Mouse (Mus musculus): ENCODE measurements at regions not wholly inside any gene's neighbourhood (a gene's known extent, or its start where the extent isn't known, plus 50 kb on each side); places are given as distances from the start of the nearest gene placed in this dataset.
"Not testable (repeated sequence)": the region's sequence is repeated elsewhere in the genome, so short reads cannot be mapped to it uniquely, and the experiment has no call there.

DNA sequence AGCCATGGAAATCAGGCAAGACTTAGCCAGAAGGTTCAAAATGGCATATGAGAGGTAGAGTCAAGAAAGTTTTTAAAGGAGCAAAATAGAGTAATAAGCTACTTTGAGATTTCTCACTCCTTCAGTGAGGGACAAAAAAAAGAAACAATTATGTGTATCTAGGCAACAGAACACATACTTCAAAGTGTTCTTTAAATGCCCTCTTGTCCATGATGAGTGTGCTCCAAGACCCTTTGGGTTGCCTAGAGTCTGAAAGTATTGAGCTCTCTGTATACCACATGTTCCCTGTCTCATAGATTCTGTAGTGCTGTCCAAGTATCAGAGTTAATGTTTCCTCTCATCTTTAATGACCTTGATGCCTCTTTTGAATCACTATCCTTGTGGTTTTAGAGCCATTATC is 91.2 kb downstream of the Gm9817 start:
- H3K4me1 ChIP-seq (ENCODE audit: control insufficient read depth, insufficient read depth, low read length), result no peaks in the 10 kb centered on the region
- H3K4me2 ChIP-seq (replicated peaks; ENCODE audit: low read depth, low read length), result no peak overlapping the region
- 0 out of 2 replicates have a peak, but pooled peaks cover 3% of the 10 kb centered on the region for H3K9me3 ChIP-seq (ENCODE audit: control insufficient read depth, low read depth, low read length)
- no peak overlapping the region for H3K9ac ChIP-seq (replicated peaks; ENCODE audit: low read depth, low read length)
- no peak overlapping the region for H3K27ac ChIP-seq (ENCODE audit: low read length)
- ATAC-seq (ENCODE audit: insufficient number of reproducible peaks, insufficient read depth, low FRiP score, low read depth), result no peak
- H3K36me3 ChIP-seq (ENCODE audit: control insufficient read depth, insufficient read depth, low read length), result no peaks in the 10 kb centered on the region
- H3K27me3 ChIP-seq (ENCODE audit: control insufficient read depth, insufficient read depth, low read length), result no peaks in the 10 kb centered on the region
- no peak overlapping the region for H3K4me3 ChIP-seq (ENCODE audit: low read depth, low read length)

GRCm38 (mm10) chr13:45173139-45173538 is 94.6 kb downstream of the Gm9817 start:
- no peak overlapping the region for H3K27ac ChIP-seq (ENCODE audit: low read length)
- no peaks in the 10 kb centered on the region for H3K4me1 ChIP-seq (ENCODE audit: control insufficient read depth, insufficient read depth, low read length)
- H3K9me3 ChIP-seq (ENCODE audit: control insufficient read depth, low read depth, low read length), result 0 out of 2 replicates have a peak, but pooled peaks cover 3% of the 10 kb centered on the region
- H3K36me3 ChIP-seq (ENCODE audit: control insufficient read depth, insufficient read depth, low read length), result no peaks in the 10 kb centered on the region
- ATAC-seq (ENCODE audit: insufficient number of reproducible peaks, insufficient read depth, low FRiP score, low read depth), result no peak
- H3K9ac ChIP-seq (replicated peaks; ENCODE audit: low read depth, low read length), result no peak overlapping the region
- H3K27me3 ChIP-seq (ENCODE audit: control insufficient read depth, insufficient read depth, low read length), result no peaks in the 10 kb centered on the region
- WGBS, result 88% methylated on average over 9 of the region's 9 CpGs
- no peak overlapping the region for H3K4me2 ChIP-seq (replicated peaks; ENCODE audit: low read depth, low read length)
- no peak overlapping the region for H3K4me3 ChIP-seq (ENCODE audit: low read depth, low read length)

GRCm38 (mm10) chr13:45175711-45176205 is 97.3 kb downstream of the Gm9817 start:
- H3K4me3 ChIP-seq (ENCODE audit: low read depth, low read length); H3K27me3 ChIP-seq (ENCODE audit: control insufficient read depth, insufficient read depth, low read length); H3K9me3 ChIP-seq (ENCODE audit: control insufficient read depth, low read depth, low read length); H3K36me3 ChIP-seq (ENCODE audit: control insufficient read depth, insufficient read depth, low read length); H3K9ac ChIP-seq (replicated peaks; ENCODE audit: low read depth, low read length); H3K4me1 ChIP-seq (ENCODE audit: control insufficient read depth, insufficient read depth, low read length); H3K4me2 ChIP-seq (replicated peaks; ENCODE audit: low read depth, low read length); H3K27ac ChIP-seq (ENCODE audit: low read length); ATAC-seq (ENCODE audit: insufficient number of reproducible peaks, insufficient read depth, low FRiP score, low read depth): not testable (repeated sequence)
- 92% methylated on average over 3 of the region's 3 CpGs for WGBS

DNA sequence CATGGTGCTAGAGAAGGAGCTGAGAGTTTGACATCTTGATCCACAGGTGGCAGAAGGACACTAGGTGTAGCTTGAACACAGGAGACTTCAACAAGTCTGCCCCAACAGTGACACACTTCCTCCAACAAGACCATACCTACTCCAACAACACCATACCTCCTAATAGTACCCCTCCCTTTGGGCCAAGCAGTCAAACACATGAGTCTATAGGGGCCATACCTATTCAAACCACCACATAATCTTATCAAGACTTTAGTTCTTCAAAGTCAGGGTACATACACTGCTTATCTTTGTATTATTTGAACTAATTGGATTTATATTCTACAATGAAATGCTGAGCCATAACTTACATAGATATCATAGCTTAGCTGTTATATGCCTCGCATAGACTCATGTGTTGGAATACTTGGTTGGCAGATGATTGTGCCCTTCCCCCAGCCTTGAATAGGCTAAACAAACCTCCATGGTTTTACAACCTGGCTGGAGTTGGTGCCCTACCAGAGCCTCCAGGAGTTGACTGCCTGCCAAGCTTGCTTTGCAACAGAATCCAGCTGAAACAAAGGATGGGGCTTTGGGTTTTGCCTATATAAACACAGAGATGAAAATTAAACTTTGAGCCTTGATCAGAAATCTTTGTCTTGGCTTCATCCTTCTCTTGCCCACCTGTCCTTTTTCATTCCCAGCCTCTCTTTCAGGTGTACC is 103.2 kb downstream of the Gm9817 start:
- H3K4me3 ChIP-seq (ENCODE audit: low read depth, low read length), result no peak overlapping the region
- H3K4me1 ChIP-seq (ENCODE audit: control insufficient read depth, insufficient read depth, low read length), result no peaks in the 10 kb centered on the region
- H3K4me2 ChIP-seq (replicated peaks; ENCODE audit: low read depth, low read length), result no peak overlapping the region
- H3K9me3 ChIP-seq (ENCODE audit: control insufficient read depth, low read depth, low read length), result no peaks in the 10 kb centered on the region
- H3K27ac ChIP-seq (ENCODE audit: low read length), result no peak overlapping the region
- ATAC-seq (ENCODE audit: insufficient number of reproducible peaks, insufficient read depth, low FRiP score, low read depth), result peak; percentile 53; the same call in 1 of the 2 replicates
- 82% methylated on average over 1 of the region's 1 CpGs for WGBS
- H3K36me3 ChIP-seq (ENCODE audit: control insufficient read depth, insufficient read depth, low read length), result no peaks in the 10 kb centered on the region
- no peaks in the 10 kb centered on the region for H3K27me3 ChIP-seq (ENCODE audit: control insufficient read depth, insufficient read depth, low read length)
- no peak overlapping the region for H3K9ac ChIP-seq (replicated peaks; ENCODE audit: low read depth, low read length)

- no peaks in the 10 kb centered on the region for H3K9me3 ChIP-seq (ENCODE audit: control insufficient read depth, low read depth, low read length)
- H3K4me2 ChIP-seq (replicated peaks; ENCODE audit: low read depth, low read length), result no peak overlapping the region
- no peak for ATAC-seq (ENCODE audit: insufficient number of reproducible peaks, insufficient read depth, low FRiP score, low read depth)
- no peaks in the 10 kb centered on the region for H3K36me3 ChIP-seq (ENCODE audit: control insufficient read depth, insufficient read depth, low read length)
- 47% methylated on average over 6 of the region's 6 CpGs for WGBS
- no peak overlapping the region for H3K27ac ChIP-seq (ENCODE audit: low read length)
- no peak overlapping the region for H3K4me3 ChIP-seq (ENCODE audit: low read depth, low read length)
- no peaks in the 10 kb centered on the region for H3K27me3 ChIP-seq (ENCODE audit: control insufficient read depth, insufficient read depth, low read length)
- H3K4me1 ChIP-seq (ENCODE audit: control insufficient read depth, insufficient read depth, low read length), result no peaks in the 10 kb centered on the region
- H3K9ac ChIP-seq (replicated peaks; ENCODE audit: low read depth, low read length), result no peak overlapping the region
Measured at GRCm38 (mm10) chr13:45189389-45189788, 110.9 kb downstream of the Gm9817 start.

- no peak for ATAC-seq (ENCODE audit: insufficient number of reproducible peaks, insufficient read depth, low FRiP score, low read depth)
- Histone ChIP-seq H3K9me3 (ENCODE audit: control insufficient read depth, low read depth, low read length) (no peaks in the 10 kb centered on the region), H3K27ac (ENCODE audit: low read length) (no peak overlapping the region), H3K4me1 (ENCODE audit: control insufficient read depth, insufficient read depth, low read length) (no peaks in the 10 kb centered on the region), H3K9ac (replicated peaks; ENCODE audit: low read depth, low read length) (no peak overlapping the region), H3K4me2 (replicated peaks; ENCODE audit: low read depth, low read length) (no peak overlapping the region), H3K36me3 (ENCODE audit: control insufficient read depth, insufficient read depth, low read length) (no peaks in the 10 kb centered on the region), H3K4me3 (ENCODE audit: low read depth, low read length) (no peak overlapping the region), H3K27me3 (ENCODE audit: control insufficient read depth, insufficient read depth, low read length) (no peaks in the 10 kb centered on the region)
- 51% methylated on average over 4 of the region's 4 CpGs for WGBS
Measured at GRCm38 (mm10) chr13:45190151-45190550, 111.7 kb downstream of the Gm9817 start.

- H3K36me3 ChIP-seq (ENCODE audit: control insufficient read depth, insufficient read depth, low read length), result no peaks in the 10 kb centered on the region
- no peaks in the 10 kb centered on the region for H3K4me1 ChIP-seq (ENCODE audit: control insufficient read depth, insufficient read depth, low read length)
- no peak overlapping the region for H3K27ac ChIP-seq (ENCODE audit: low read length)
- H3K9me3 ChIP-seq (ENCODE audit: control insufficient read depth, low read depth, low read length), result no peaks in the 10 kb centered on the region
- H3K9ac ChIP-seq (replicated peaks; ENCODE audit: low read depth, low read length), result no peak overlapping the region
- H3K27me3 ChIP-seq (ENCODE audit: control insufficient read depth, insufficient read depth, low read length), result no peaks in the 10 kb centered on the region
- no peak for ATAC-seq (ENCODE audit: insufficient number of reproducible peaks, insufficient read depth, low FRiP score, low read depth)
- no peak overlapping the region for H3K4me3 ChIP-seq (ENCODE audit: low read depth, low read length)
- no peak overlapping the region for H3K4me2 ChIP-seq (replicated peaks; ENCODE audit: low read depth, low read length)
- 61% methylated on average over 8 of the region's 8 CpGs for WGBS
Measured at GRCm38 (mm10) chr13:45192079-45192478, 113.6 kb downstream of the Gm9817 start.

DNA sequence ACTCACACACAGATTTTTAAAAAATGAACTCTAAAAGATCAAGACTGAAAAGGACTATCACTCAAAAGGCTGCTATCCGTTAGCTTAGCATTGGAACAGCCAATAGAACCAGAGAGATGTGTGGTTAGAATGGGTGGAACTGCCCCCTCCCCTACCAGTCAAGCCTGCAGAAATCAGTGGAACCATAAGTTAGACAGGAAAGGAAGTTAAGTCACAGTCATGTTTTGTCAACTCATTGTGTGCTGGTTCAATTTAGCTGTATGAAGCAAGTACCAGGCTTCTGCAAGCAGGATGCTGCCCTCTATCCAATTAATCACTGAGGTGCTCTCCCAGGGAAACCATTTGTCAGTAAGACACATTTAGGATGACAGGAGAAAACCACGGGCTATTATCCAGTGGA is 117.1 kb downstream of the Gm9817 start:
- no peaks in the 10 kb centered on the region for H3K4me1 ChIP-seq (ENCODE audit: control insufficient read depth, insufficient read depth, low read length)
- no peaks in the 10 kb centered on the region for H3K9me3 ChIP-seq (ENCODE audit: control insufficient read depth, low read depth, low read length)
- H3K4me2 ChIP-seq (replicated peaks; ENCODE audit: low read depth, low read length), result no peak overlapping the region
- no peak for ATAC-seq (ENCODE audit: insufficient number of reproducible peaks, insufficient read depth, low FRiP score, low read depth)
- H3K4me3 ChIP-seq (ENCODE audit: low read depth, low read length), result no peak overlapping the region
- no peaks in the 10 kb centered on the region for H3K27me3 ChIP-seq (ENCODE audit: control insufficient read depth, insufficient read depth, low read length)
- no peaks in the 10 kb centered on the region for H3K36me3 ChIP-seq (ENCODE audit: control insufficient read depth, insufficient read depth, low read length)
- WGBS, result 53% methylated on average over 2 of the region's 2 CpGs
- no peak overlapping the region for H3K27ac ChIP-seq (ENCODE audit: low read length)
- H3K9ac ChIP-seq (replicated peaks; ENCODE audit: low read depth, low read length), result no peak overlapping the region

DNA sequence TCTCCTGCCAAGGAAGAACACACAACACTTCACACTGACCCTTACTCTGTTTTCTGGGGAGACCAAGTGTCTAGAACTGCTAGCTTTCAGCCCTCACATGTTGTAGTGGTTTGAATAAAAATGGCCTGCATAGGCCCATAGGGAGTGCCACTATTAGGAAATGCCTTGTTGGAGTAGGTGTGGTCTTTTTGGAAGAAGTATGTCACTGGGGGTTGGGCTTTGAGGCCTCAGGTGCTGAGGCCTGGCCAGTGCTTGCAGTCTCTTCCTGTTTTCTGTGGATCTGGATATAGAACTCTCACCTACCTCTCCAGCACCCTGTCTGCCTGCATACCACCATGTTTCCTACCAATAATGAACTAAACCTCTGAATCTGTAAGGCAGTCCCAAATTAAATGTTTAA is 117.9 kb downstream of the Gm9817 start:
- Histone ChIP-seq H3K9ac (replicated peaks; ENCODE audit: low read depth, low read length) (no peak overlapping the region), H3K4me3 (ENCODE audit: low read depth, low read length) (no peak overlapping the region), H3K4me1 (ENCODE audit: control insufficient read depth, insufficient read depth, low read length) (no peaks in the 10 kb centered on the region), H3K36me3 (ENCODE audit: control insufficient read depth, insufficient read depth, low read length) (no peaks in the 10 kb centered on the region), H3K9me3 (ENCODE audit: control insufficient read depth, low read depth, low read length) (no peaks in the 10 kb centered on the region), H3K27ac (ENCODE audit: low read length) (no peak overlapping the region), H3K27me3 (ENCODE audit: control insufficient read depth, insufficient read depth, low read length) (no peaks in the 10 kb centered on the region), H3K4me2 (replicated peaks; ENCODE audit: low read depth, low read length) (no peak overlapping the region)
- no peak for ATAC-seq (ENCODE audit: insufficient number of reproducible peaks, insufficient read depth, low FRiP score, low read depth)
